Mouse (Mus musculus): ENCODE data around the gene 1700016D06Rik. TPM values are rescaled to one million over a fixed set of nuclear protein-coding genes. Genes with fewer than 3 reads are reported as not detected.

The 1700016D06Rik gene
- polyA plus RNA-seq, 1 experiment from 2014 or later = not detected

- Histone ChIP-seq H3K27ac (ENCODE audit: low read length) (no peak overlapping the region), H3K9me3 (ENCODE audit: control insufficient read depth, low read depth, low read length) (no peaks in the 10 kb centered on the region), H3K4me2 (replicated peaks; ENCODE audit: low read depth, low read length) (no peak overlapping the region), H3K9ac (replicated peaks; ENCODE audit: low read depth, low read length) (no peak overlapping the region), H3K27me3 (ENCODE audit: control insufficient read depth, insufficient read depth, low read length) (no peaks in the 10 kb centered on the region), H3K4me3 (ENCODE audit: low read depth, low read length) (no peak overlapping the region), H3K4me1 (ENCODE audit: control insufficient read depth, insufficient read depth, low read length) (no peaks in the 10 kb centered on the region), H3K36me3 (ENCODE audit: control insufficient read depth, insufficient read depth, low read length) (no peaks in the 10 kb centered on the region)
- 42% methylated on average over 2 of the region's 2 CpGs for WGBS
- ATAC-seq (ENCODE audit: insufficient number of reproducible peaks, insufficient read depth, low FRiP score, low read depth) = no peak
Measured at GRCm38 (mm10) chr8:11708815-11709214, 8.0 kb upstream of the 1700016D06Rik start.

DNA sequence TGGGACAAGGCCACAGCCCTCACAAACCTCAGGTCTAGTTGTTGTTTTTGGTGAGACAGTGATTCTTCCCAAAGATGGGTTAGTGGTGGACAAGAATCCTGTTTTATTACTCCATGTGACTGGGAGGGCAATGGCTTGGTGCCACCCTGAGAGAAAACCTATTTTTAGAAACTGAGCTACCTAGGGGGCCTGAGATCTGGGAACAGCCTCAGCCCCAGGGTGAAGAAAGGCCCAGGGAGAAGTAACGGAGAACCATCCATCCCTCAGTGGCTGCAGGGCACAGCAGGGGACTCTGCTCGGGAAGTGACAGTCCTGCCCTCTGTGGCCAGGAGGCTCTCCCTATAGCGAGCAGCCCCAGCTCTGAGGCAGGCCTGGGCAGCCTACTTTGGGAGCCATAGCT lies 6.8 kb upstream of the 1700016D06Rik start:
- Histone ChIP-seq H3K4me3 (ENCODE audit: low read depth, low read length) (no peak overlapping the region), H3K4me1 (ENCODE audit: control insufficient read depth, insufficient read depth, low read length) (no peaks in the 10 kb centered on the region), H3K27me3 (ENCODE audit: control insufficient read depth, insufficient read depth, low read length) (no peaks in the 10 kb centered on the region), H3K9me3 (ENCODE audit: control insufficient read depth, low read depth, low read length) (no peaks in the 10 kb centered on the region), H3K4me2 (replicated peaks; ENCODE audit: low read depth, low read length) (no peak overlapping the region), H3K36me3 (ENCODE audit: control insufficient read depth, insufficient read depth, low read length) (no peaks in the 10 kb centered on the region), H3K27ac (ENCODE audit: low read length) (no peak overlapping the region), H3K9ac (replicated peaks; ENCODE audit: low read depth, low read length) (no peak overlapping the region)
- ATAC-seq (ENCODE audit: insufficient number of reproducible peaks, insufficient read depth, low FRiP score, low read depth) = no peak
- 31% methylated on average over 3 of the region's 3 CpGs for WGBS

DNA sequence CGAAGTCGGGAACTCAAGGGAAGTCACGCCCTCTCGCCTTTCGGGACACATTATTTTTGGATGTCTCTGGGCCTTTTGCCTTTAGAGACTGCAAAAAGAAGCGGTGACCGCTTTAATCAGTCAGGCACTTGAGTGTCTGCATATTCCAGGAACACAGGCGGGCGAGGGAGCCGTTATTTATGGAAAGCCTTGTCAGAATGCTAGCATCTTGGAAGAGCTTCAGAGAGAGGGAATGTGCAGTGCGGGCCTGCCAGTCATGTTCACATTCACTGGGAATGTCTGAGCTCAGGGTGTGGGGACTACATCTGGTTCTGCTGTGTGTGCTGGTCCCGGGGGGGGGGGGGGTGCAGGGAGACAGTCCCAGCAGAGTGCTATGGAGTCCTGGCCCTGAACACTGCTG lies 5.0 kb upstream of the 1700016D06Rik start:
- ATAC-seq (ENCODE audit: insufficient number of reproducible peaks, insufficient read depth, low FRiP score, low read depth) = no peak
- Histone ChIP-seq H3K4me1 (ENCODE audit: control insufficient read depth, insufficient read depth, low read length) (no peaks in the 10 kb centered on the region), H3K9me3 (ENCODE audit: control insufficient read depth, low read depth, low read length) (no peaks in the 10 kb centered on the region), H3K27me3 (ENCODE audit: control insufficient read depth, insufficient read depth, low read length) (no peaks in the 10 kb centered on the region), H3K4me3 (ENCODE audit: low read depth, low read length) (no peak overlapping the region), H3K9ac (replicated peaks; ENCODE audit: low read depth, low read length) (no peak overlapping the region), H3K27ac (ENCODE audit: low read length) (no peak overlapping the region), H3K4me2 (replicated peaks; ENCODE audit: low read depth, low read length) (no peak overlapping the region), H3K36me3 (ENCODE audit: control insufficient read depth, insufficient read depth, low read length) (no peaks in the 10 kb centered on the region)
- 81% methylated on average over 12 of the region's 12 CpGs for WGBS

DNA sequence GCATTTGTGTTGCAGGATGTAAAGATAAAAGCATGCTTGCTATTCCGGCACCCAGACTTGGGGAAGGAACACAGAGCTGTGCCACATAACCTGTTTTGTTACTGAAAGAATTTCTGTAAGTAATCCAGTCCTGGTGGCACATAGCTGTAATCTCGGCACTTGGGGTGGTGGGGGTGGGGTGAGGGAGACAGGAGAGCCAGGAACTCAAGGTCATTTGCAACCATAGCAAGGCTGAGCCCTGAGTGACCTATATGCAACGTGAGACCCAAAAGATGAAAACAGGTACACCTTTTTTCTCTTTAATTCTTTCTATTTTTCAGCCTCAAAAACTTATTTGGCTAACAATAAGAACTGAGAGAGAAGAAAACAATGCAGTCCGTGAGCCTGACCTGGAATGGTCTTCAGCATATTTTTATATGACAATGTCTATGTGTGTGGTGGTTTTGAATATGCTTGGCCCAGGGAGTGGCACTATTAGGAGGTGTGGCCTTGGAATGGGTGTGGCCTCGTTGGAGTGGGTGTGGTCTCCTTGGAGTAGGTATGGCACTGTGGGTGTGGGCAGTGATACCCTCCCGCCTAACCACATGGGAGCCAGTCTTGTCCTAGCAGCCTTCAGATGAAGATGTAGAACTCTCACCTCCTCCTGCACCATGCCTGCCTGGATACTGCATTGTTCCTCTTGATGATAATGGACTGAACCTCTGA lies 4.0 kb upstream of the 1700016D06Rik start:
- H3K9ac ChIP-seq (replicated peaks; ENCODE audit: low read depth, low read length) = no peak overlapping the region

GRCm38 (mm10) chr8:11703789-11704188 lies 2.9 kb upstream of the 1700016D06Rik start:
- Histone ChIP-seq H3K36me3 (ENCODE audit: control insufficient read depth, insufficient read depth, low read length) (no peaks in the 10 kb centered on the region), H3K9ac (replicated peaks; ENCODE audit: low read depth, low read length) (no peak overlapping the region), H3K27me3 (ENCODE audit: control insufficient read depth, insufficient read depth, low read length) (no peaks in the 10 kb centered on the region), H3K4me3 (ENCODE audit: low read depth, low read length) (no peak overlapping the region), H3K27ac (ENCODE audit: low read length) (no peak overlapping the region), H3K4me2 (replicated peaks; ENCODE audit: low read depth, low read length) (no peak overlapping the region), H3K4me1 (ENCODE audit: control insufficient read depth, insufficient read depth, low read length) (no peaks in the 10 kb centered on the region), H3K9me3 (ENCODE audit: control insufficient read depth, low read depth, low read length) (no peaks in the 10 kb centered on the region)
- ATAC-seq (ENCODE audit: insufficient number of reproducible peaks, insufficient read depth, low FRiP score, low read depth) = no peak
- 74% methylated on average over 5 of the region's 5 CpGs for WGBS

More for the DNA sequence above, 4.0 kb upstream of the 1700016D06Rik start:
- Histone ChIP-seq H3K9me3 (ENCODE audit: control insufficient read depth, low read depth, low read length) (no peaks in the 10 kb centered on the region), H3K4me3 (ENCODE audit: low read depth, low read length) (no peak overlapping the region), H3K27ac (ENCODE audit: low read length) (no peak overlapping the region), H3K36me3 (ENCODE audit: control insufficient read depth, insufficient read depth, low read length) (no peaks in the 10 kb centered on the region), H3K4me2 (replicated peaks; ENCODE audit: low read depth, low read length) (no peak overlapping the region), H3K27me3 (ENCODE audit: control insufficient read depth, insufficient read depth, low read length) (no peaks in the 10 kb centered on the region), H3K4me1 (ENCODE audit: control insufficient read depth, insufficient read depth, low read length) (no peaks in the 10 kb centered on the region)
- WGBS = 68% methylated on average over 6 of the region's 6 CpGs
- ATAC-seq (ENCODE audit: insufficient number of reproducible peaks, insufficient read depth, low FRiP score, low read depth) = no peak

DNA sequence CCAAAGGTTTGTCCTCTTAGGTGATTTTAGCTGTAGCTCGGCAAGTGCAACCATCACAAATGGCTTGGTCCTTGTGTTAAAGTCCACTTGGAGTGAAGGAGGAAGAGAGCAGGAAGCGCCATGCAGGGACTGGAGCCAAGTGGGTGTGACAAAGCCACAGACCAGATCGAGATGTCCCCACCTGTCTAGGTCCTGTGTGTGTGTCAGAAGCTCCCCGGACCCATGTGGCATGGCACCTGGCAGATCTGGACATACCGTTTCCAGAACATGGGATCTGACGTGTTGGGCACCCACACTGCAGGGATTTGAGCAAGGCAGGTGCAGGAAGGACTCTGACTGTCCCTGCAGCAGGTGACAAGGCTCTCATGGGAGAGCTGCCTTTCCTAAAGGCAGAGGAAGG lies 565 bp upstream of the 1700016D06Rik start:
- H3K27me3 ChIP-seq (ENCODE audit: control insufficient read depth, insufficient read depth, low read length) = no peaks in the 10 kb centered on the region
- WGBS = 77% methylated on average over 6 of the region's 6 CpGs
- H3K4me1 ChIP-seq (ENCODE audit: control insufficient read depth, insufficient read depth, low read length) = no peaks in the 10 kb centered on the region
- no peak for ATAC-seq (ENCODE audit: insufficient number of reproducible peaks, insufficient read depth, low FRiP score, low read depth)
- H3K4me2 ChIP-seq (replicated peaks; ENCODE audit: low read depth, low read length) = no peak overlapping the region
- H3K36me3 ChIP-seq (ENCODE audit: control insufficient read depth, insufficient read depth, low read length) = no peaks in the 10 kb centered on the region
- H3K4me3 ChIP-seq (ENCODE audit: low read depth, low read length) = no peak overlapping the region
- no peak overlapping the region for H3K27ac ChIP-seq (ENCODE audit: low read length)
- no peak overlapping the region for H3K9ac ChIP-seq (replicated peaks; ENCODE audit: low read depth, low read length)
- H3K9me3 ChIP-seq (ENCODE audit: control insufficient read depth, low read depth, low read length) = no peaks in the 10 kb centered on the region

- no peak overlapping the region for H3K27ac ChIP-seq (ENCODE audit: low read length)
- H3K27me3 ChIP-seq (ENCODE audit: control insufficient read depth, insufficient read depth, low read length) = no peaks in the 10 kb centered on the region
- no peaks in the 10 kb centered on the region for H3K36me3 ChIP-seq (ENCODE audit: control insufficient read depth, insufficient read depth, low read length)
- no peak for ATAC-seq (ENCODE audit: insufficient number of reproducible peaks, insufficient read depth, low FRiP score, low read depth)
- H3K4me2 ChIP-seq (replicated peaks; ENCODE audit: low read depth, low read length) = peak overlapping the region; percentile 31
- H3K4me1 ChIP-seq (ENCODE audit: control insufficient read depth, insufficient read depth, low read length) = no peaks in the 10 kb centered on the region
- 35% methylated on average over 26 of the region's 26 CpGs for WGBS
- H3K9me3 ChIP-seq (ENCODE audit: control insufficient read depth, low read depth, low read length) = no peaks in the 10 kb centered on the region
- H3K4me3 ChIP-seq (ENCODE audit: low read depth, low read length) = no peak overlapping the region
- H3K9ac ChIP-seq (replicated peaks; ENCODE audit: low read depth, low read length) = no peak overlapping the region
Measured at GRCm38 (mm10) chr8:11700060-11701032, 517 bp downstream of the 1700016D06Rik start.

DNA sequence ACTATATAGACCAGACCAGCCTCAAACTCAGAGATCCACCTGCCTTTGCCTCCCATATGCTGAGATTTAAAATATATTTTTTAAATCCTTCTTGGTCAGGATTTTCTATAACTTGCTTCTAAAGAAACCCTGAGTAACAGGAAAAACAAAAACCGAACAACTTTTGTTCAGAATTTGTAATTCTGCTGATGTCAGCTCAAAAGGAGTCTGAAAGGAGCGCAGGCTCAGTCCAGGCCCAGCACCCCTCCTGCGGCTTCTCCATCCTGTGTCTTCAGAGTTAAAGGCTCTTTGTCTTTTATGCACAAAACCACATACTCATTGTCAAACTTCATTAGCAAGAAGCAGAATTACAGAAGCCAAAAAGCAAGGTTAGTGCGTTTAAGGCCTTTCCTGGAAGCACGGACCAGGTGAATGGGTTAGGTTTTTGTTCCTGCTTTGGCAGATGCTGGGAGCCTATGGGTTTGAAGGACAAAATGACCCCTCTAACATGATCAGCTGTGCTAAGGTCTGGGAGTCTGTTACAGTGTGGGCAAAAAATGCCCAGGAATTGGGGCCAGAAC lies 1.3 kb downstream of the 1700016D06Rik start:
- no peak overlapping the region for H3K4me3 ChIP-seq (ENCODE audit: low read depth, low read length)
- H3K4me2 ChIP-seq (replicated peaks; ENCODE audit: low read depth, low read length) = no peak overlapping the region
- ATAC-seq (ENCODE audit: insufficient number of reproducible peaks, insufficient read depth, low FRiP score, low read depth) = no peak
- no peaks in the 10 kb centered on the region for H3K36me3 ChIP-seq (ENCODE audit: control insufficient read depth, insufficient read depth, low read length)
- H3K9ac ChIP-seq (replicated peaks; ENCODE audit: low read depth, low read length) = no peak overlapping the region
- H3K27ac ChIP-seq (ENCODE audit: low read length) = no peak overlapping the region
- no peaks in the 10 kb centered on the region for H3K4me1 ChIP-seq (ENCODE audit: control insufficient read depth, insufficient read depth, low read length)
- H3K9me3 ChIP-seq (ENCODE audit: control insufficient read depth, low read depth, low read length) = no peaks in the 10 kb centered on the region
- H3K27me3 ChIP-seq (ENCODE audit: control insufficient read depth, insufficient read depth, low read length) = no peaks in the 10 kb centered on the region
- 84% methylated on average over 5 of the region's 5 CpGs for WGBS
